Mouse (Mus musculus) left cerebral cortex, adult 2 months (tissue): ENCODE measurements at regions not wholly inside any gene's neighbourhood (a gene's known extent, or its start where the extent isn't known, plus 50 kb on each side); places are given as distances from the start of the nearest gene placed in this dataset.
A peak's percentile ranks its signal among the peaks of the same experiment; 100 is the strongest.
"Not testable (repeated sequence)": the region's sequence is repeated elsewhere in the genome, so short reads cannot be mapped to it uniquely, and the experiment has no call there.

Experiments
- DNase-seq, 2 experiments: peaks; one replicate each; pipeline ENCODE4 v3.0.0; 2021 to 2022; ENCODE audit warnings: low spot score in 2 of 2, mixed read lengths in 1 of 2; ENCODE audit errors: extremely low spot score in 1 of 2
- H3K27ac ChIP-seq: fragments of 200-600 bp; 2 replicates; pipeline ENCODE4 v1.8.1; 2022
- H3K4me3 ChIP-seq: fragments of 200-600 bp; 2 replicates; pipeline ENCODE4 v1.8.1; 2022
- CTCF ChIP-seq: fragments of 200-600 bp; IDR thresholded peaks from 2 replicates; pipeline ENCODE4 v1.8.1; 2022; ENCODE audit warnings: antibody characterized with exemption, mild to moderate bottlenecking, moderate library complexity
- intact Hi-C: fragments of 180-260 bp; cut with DNase I; formaldehyde crosslinking; loops from one replicate; pipeline ENCODE4 v1.15.1; 2025

GRCm38 (mm10) chr12:45467058-45467457, 392.5 kb upstream of the Stxbp6 start:
- TF ChIP-seq CTCF, result no peak
- DNase-seq, result peak; percentile 22 to 48
- Histone ChIP-seq H3K27ac (peak overlapping the region; percentile 16; the same call in 1 of the 2 replicates), H3K4me3 (no peak overlapping the region)
- intact Hi-C loops, result loop anchor here (2.0 to 10.0 kb wide), 5 partner anchors 466 to 1845 kb away; partner anchors contain the start of gene Nova1

GRCm38 (mm10) chr12:45466066-45466465, 391.6 kb upstream of the Stxbp6 start:
- DNase-seq, result peak; percentile 47 to 52
- peak; percentile 66 for TF ChIP-seq CTCF
- Histone ChIP-seq H3K4me3 (peak overlapping the region; percentile 3; the same call in 1 of the 2 replicates), H3K27ac (peak overlapping the region; percentile 16; the same call in 1 of the 2 replicates)
- intact Hi-C loops, result loop anchor here (2.0 to 10.0 kb wide), 5 partner anchors 467 to 1846 kb away; partner anchors contain the start of gene Nova1

GRCm38 (mm10) chr12:45464952-45465351, 390.4 kb upstream of the Stxbp6 start:
- H3K27ac ChIP-seq, result no peak overlapping the region
- intact Hi-C loops, result loop anchor here (5.0 to 10.0 kb wide), 3 partner anchors 600 to 1847 kb away; no protein-coding TSS in a partner anchor
- no peak for TF ChIP-seq CTCF
- no peak overlapping the region for H3K4me3 ChIP-seq
- DNase-seq, result no peak

GRCm38 (mm10) chr12:45458746-45459145, 384.2 kb upstream of the Stxbp6 start:
- intact Hi-C loops, DNase-seq: not testable (repeated sequence)

GRCm38 (mm10) chr12:45443512-45444190, 369.1 kb upstream of the Stxbp6 start:
- intact Hi-C loops, result loop anchor here (5.0 to 10.0 kb wide), 2 partner anchors 256 to 719 kb away; no protein-coding TSS in a partner anchor
- TF ChIP-seq CTCF, result peak; percentile 86
- Histone ChIP-seq H3K27ac (no peak overlapping the region), H3K4me3 (no peak overlapping the region)
- DNase-seq, result peak in 1 of 2 experiments; percentile 25

More at GRCm38 (mm10) chr12:45458746-45459145, 384.2 kb upstream of the Stxbp6 start:
- H3K4me3 ChIP-seq, H3K27ac ChIP-seq: not testable (repeated sequence)

- no peak overlapping the region for H3K4me3 ChIP-seq
- DNase-seq, result no peak
- intact Hi-C loops, result loop anchor here (5.0 to 10.0 kb wide), 2 partner anchors 255 to 718 kb away; no protein-coding TSS in a partner anchor
- no peak for TF ChIP-seq CTCF
- H3K27ac ChIP-seq, result no peak overlapping the region
Measured at GRCm38 (mm10) chr12:45442474-45442873, 368.0 kb upstream of the Stxbp6 start.

- intact Hi-C loops, result loop anchor here (5.0 to 10.0 kb wide), 2 partner anchors 252 to 715 kb away; no protein-coding TSS in a partner anchor
- DNase-seq, result no peak
Measured at GRCm38 (mm10) chr12:45439745-45440144, 365.2 kb upstream of the Stxbp6 start.

GRCm38 (mm10) chr12:45437271-45437670, 362.8 kb upstream of the Stxbp6 start:
- Histone ChIP-seq H3K4me3 (no peak overlapping the region), H3K27ac (no peak overlapping the region)
- DNase-seq, result no peak
- intact Hi-C loops, result no loop called here
- no peak for TF ChIP-seq CTCF

More at GRCm38 (mm10) chr12:45439745-45440144, 365.2 kb upstream of the Stxbp6 start:
- TF ChIP-seq CTCF, result no peak
- Histone ChIP-seq H3K27ac (no peak overlapping the region), H3K4me3 (no peak overlapping the region)

- H3K27ac ChIP-seq, result no peak overlapping the region; the same call in 1 of the 2 replicates
- intact Hi-C loops, result no loop called here
- no peak overlapping the region for H3K4me3 ChIP-seq
- no peak for DNase-seq
- TF ChIP-seq CTCF, result no peak
Measured at GRCm38 (mm10) chr12:45399436-45399835, 324.9 kb upstream of the Stxbp6 start.

GRCm38 (mm10) chr12:45384864-45385263, 310.4 kb upstream of the Stxbp6 start:
- intact Hi-C loops, result loop anchor here (5.0 to 10.0 kb wide), 5 partner anchors 200 to 783 kb away; no protein-coding TSS in a partner anchor
- H3K4me3 ChIP-seq, result no peak overlapping the region
- no peak overlapping the region for H3K27ac ChIP-seq
- peak; percentile 78 for TF ChIP-seq CTCF
- peak; percentile 22 to 26 for DNase-seq
